Mouse (Mus musculus) liver, adult 2 months (tissue): ENCODE measurements at regions not wholly inside any gene's neighbourhood (a gene's known extent, or its start where the extent isn't known, plus 50 kb on each side); places are given as distances from the start of the nearest gene placed in this dataset.

Experiments used
- CTCF ChIP-seq: fragments of 200-500 bp; IDR thresholded peaks from 2 replicates; pipeline ENCODE4 v1.5.1; 2011; ENCODE audit warnings: low read depth, low read length, control low read depth
- POLR2A ChIP-seq: fragments of 200-500 bp; IDR thresholded peaks from 2 replicates; pipeline ENCODE4 v1.6.1; 2011; ENCODE audit warnings: low read length, control low read depth; ENCODE audit not compliant: insufficient read depth; ENCODE audit errors: extremely low read depth

- TF ChIP-seq POLR2A (no peak), CTCF (no peak)
These were observed 230.2 kb downstream of the Irx1 start for GRCm38 (mm10) chr13:71733360-71733759.
